Mouse (Mus musculus) kidney, postnatal 0 days (tissue): ENCODE data around the gene Osmr. TPM values are rescaled to one million over a fixed set of nuclear protein-coding genes. Genes with fewer than 3 reads are reported as not detected.

Experiments
- ATAC-seq: fragments of 200-750 bp; cut with Nextera tagmentation; replicated peaks from 2 replicates; pipeline ENCODE4 v1.8.0; 2017; ENCODE audit warnings: low read depth, moderate number of reproducible peaks, moderate TSS enrichment, moderate library complexity; ENCODE audit not compliant: low FRiP score
- DNase-seq: peaks from one replicate; pipeline ENCODE4 v3.0.0-alpha.2; 2016; ENCODE audit warnings: low spot score
- H3K27ac ChIP-seq: fragments of 300-500 bp; sonication (generic); 2 replicates; pipeline ENCODE4 v1.5.1; 2014; ENCODE audit warnings: mild to moderate bottlenecking
- H3K27me3 ChIP-seq: fragments of 300-500 bp; sonication (generic); 2 replicates; pipeline ENCODE4 v1.6.1; 2014; ENCODE audit warnings: low read length, mixed read lengths; ENCODE audit not compliant: insufficient read depth
- H3K36me3 ChIP-seq: fragments of 300-500 bp; sonication (generic); 2 replicates; pipeline ENCODE4 v1.6.1; 2014; ENCODE audit warnings: low read length, mixed read lengths; ENCODE audit not compliant: insufficient read depth
- H3K4me1 ChIP-seq: fragments of 300-500 bp; sonication (generic); replicated peaks from 2 replicates; pipeline ENCODE4 v1.6.1; 2014; ENCODE audit warnings: antibody characterized with exemption, low read length, mixed read lengths; ENCODE audit not compliant: insufficient read depth
- H3K4me2 ChIP-seq: fragments of 300-500 bp; sonication (generic); 2 replicates; pipeline ENCODE4 v1.6.1; 2014; ENCODE audit warnings: mild to moderate bottlenecking, low read length, moderate library complexity, mixed read lengths
- H3K4me3 ChIP-seq: fragments of 300-500 bp; sonication (generic); replicated peaks from 2 replicates; pipeline ENCODE4 v1.5.1; 2014; ENCODE audit warnings: low read depth, low read length
- H3K9ac ChIP-seq: fragments of 300-500 bp; sonication (generic); 2 replicates; pipeline ENCODE4 v1.6.1; 2014; ENCODE audit warnings: low read depth, low read length
- H3K9me3 ChIP-seq: fragments of 300-500 bp; sonication (generic); replicated peaks from 2 replicates; pipeline ENCODE4 v1.6.1; 2016; ENCODE audit warnings: low read length, inconsistent platforms, mixed read lengths
- CTCF ChIP-seq: IDR thresholded peaks from 2 replicates; pipeline ENCODE4 v1.5.1; 2016; ENCODE audit warnings: antibody characterized with exemption, low read depth, mild to moderate bottlenecking, moderate library complexity
- WGBS: fragments of 180-500 bp; shearing (Covaris S2); extraction: QIAGEN DNeasy Blood & Tissue Kit; methylation state at CpG from one replicate; pipeline ENCODE4 v1.1.7; 2014; 5-methylcytosine and 5-hydroxymethylcytosine counted together
- polyA plus RNA-seq: library from polyadenylated mRNA; unstranded; fragments of >200 nt; fragmentation: Nextera tagmentation; extraction: Ambion mirVana; gene quantifications from 2 replicates; pipeline ENCODE4 v1.2.1, GENCODE M21; 2015

The Osmr gene
- polyA plus RNA-seq, 1 experiment from 2014 or later: 2.9 TPM

- no peak for DNase-seq
- Histone ChIP-seq H3K36me3 (no peaks in the 10 kb centered on the region), H3K4me2 (0 out of 2 replicates have a peak overlapping the region, but pooled peaks have one; percentile 18), H3K4me1 (no peaks in the 10 kb centered on the region; the same call in 1 of the 2 replicates), H3K9ac (no peak overlapping the region), H3K4me3 (no peak overlapping the region), H3K27ac (0 out of 2 replicates have a peak overlapping the region, but pooled peaks have one; percentile 37), H3K9me3 (no peaks in the 10 kb centered on the region), H3K27me3 (no peaks in the 10 kb centered on the region)
- no peak for TF ChIP-seq CTCF
- no peak for ATAC-seq
- 29% methylated on average over 11 of the region's 11 CpGs for WGBS
These were observed 3.0 kb downstream of the Osmr start for GRCm38 (mm10) chr15:6871621-6872359.

- Histone ChIP-seq H3K9ac (no peak overlapping the region), H3K4me2 (no peak overlapping the region), H3K36me3 (no peaks in the 10 kb centered on the region), H3K9me3 (no peaks in the 10 kb centered on the region), H3K4me3 (no peak overlapping the region), H3K27ac (no peak overlapping the region), H3K4me1 (no peaks in the 10 kb centered on the region; the same call in 1 of the 2 replicates), H3K27me3 (no peaks in the 10 kb centered on the region)
- no peak for ATAC-seq
- no peak for TF ChIP-seq CTCF
- DNase-seq: no peak
- WGBS: 86% methylated on average over 6 of the region's 6 CpGs
These were observed 7.9 kb downstream of the Osmr start for GRCm38 (mm10) chr15:6866888-6867287.

- WGBS: 84% methylated on average over 4 of the region's 4 CpGs
- H3K36me3 ChIP-seq: no peaks in the 10 kb centered on the region
- no peak for TF ChIP-seq CTCF
- H3K27ac ChIP-seq: no peak overlapping the region
- H3K27me3 ChIP-seq: no peaks in the 10 kb centered on the region
- DNase-seq (no peak), ATAC-seq (no peak)
- H3K4me1 ChIP-seq: 0 out of 2 replicates have a peak, but pooled peaks cover 4% of the 10 kb centered on the region
- no peak overlapping the region for H3K4me3 ChIP-seq
- H3K9ac ChIP-seq: no peak overlapping the region
- no peaks in the 10 kb centered on the region for H3K9me3 ChIP-seq
- no peak overlapping the region for H3K4me2 ChIP-seq
These were observed 12.6 kb downstream of the Osmr start for GRCm38 (mm10) chr15:6862125-6862524.

- no peak overlapping the region for H3K27ac ChIP-seq
- ATAC-seq (no peak), DNase-seq (peak; percentile 50)
These were observed 13.2 kb downstream of the Osmr start for GRCm38 (mm10) chr15:6861617-6862016.

GRCm38 (mm10) chr15:6859781-6860180, 15.0 kb downstream of the Osmr start:
- H3K9ac ChIP-seq: no peak overlapping the region
- ATAC-seq (no peak), DNase-seq (no peak)
- no peaks in the 10 kb centered on the region for H3K27me3 ChIP-seq
- no peaks in the 10 kb centered on the region for H3K9me3 ChIP-seq
- no peak overlapping the region for H3K4me2 ChIP-seq
- TF ChIP-seq CTCF: no peak
- H3K4me1 ChIP-seq: 0 out of 2 replicates have a peak, but pooled peaks cover 4% of the 10 kb centered on the region
- 67% methylated on average over 7 of the region's 7 CpGs for WGBS
- no peak overlapping the region for H3K27ac ChIP-seq
- no peaks in the 10 kb centered on the region for H3K36me3 ChIP-seq
- no peak overlapping the region for H3K4me3 ChIP-seq

More at GRCm38 (mm10) chr15:6861617-6862016, 13.2 kb downstream of the Osmr start:
- no peak for TF ChIP-seq CTCF
- 0 out of 2 replicates have a peak, but pooled peaks cover 4% of the 10 kb centered on the region for H3K4me1 ChIP-seq
- H3K27me3 ChIP-seq: no peaks in the 10 kb centered on the region
- H3K9me3 ChIP-seq: no peaks in the 10 kb centered on the region
- H3K4me3 ChIP-seq: no peak overlapping the region
- no peak overlapping the region for H3K4me2 ChIP-seq
- H3K9ac ChIP-seq: no peak overlapping the region
- 77% methylated on average over 7 of the region's 7 CpGs for WGBS
- no peaks in the 10 kb centered on the region for H3K36me3 ChIP-seq

GRCm38 (mm10) chr15:6858871-6859270, 15.9 kb downstream of the Osmr start:
- Histone ChIP-seq H3K9ac (no peak overlapping the region), H3K4me1 (0 out of 2 replicates have a peak, but pooled peaks cover 4% of the 10 kb centered on the region), H3K9me3 (no peaks in the 10 kb centered on the region), H3K27me3 (no peaks in the 10 kb centered on the region), H3K4me3 (no peak overlapping the region), H3K27ac (no peak overlapping the region), H3K4me2 (no peak overlapping the region), H3K36me3 (no peaks in the 10 kb centered on the region)
- no peak for TF ChIP-seq CTCF
- ATAC-seq (no peak), DNase-seq (no peak)
- WGBS: 74% methylated on average over 4 of the region's 4 CpGs
